Mouse (Mus musculus): ENCODE measurements at regions not wholly inside any gene's neighbourhood (a gene's known extent, or its start where the extent isn't known, plus 50 kb on each side); places are given as distances from the start of the nearest gene placed in this dataset.

DNA sequence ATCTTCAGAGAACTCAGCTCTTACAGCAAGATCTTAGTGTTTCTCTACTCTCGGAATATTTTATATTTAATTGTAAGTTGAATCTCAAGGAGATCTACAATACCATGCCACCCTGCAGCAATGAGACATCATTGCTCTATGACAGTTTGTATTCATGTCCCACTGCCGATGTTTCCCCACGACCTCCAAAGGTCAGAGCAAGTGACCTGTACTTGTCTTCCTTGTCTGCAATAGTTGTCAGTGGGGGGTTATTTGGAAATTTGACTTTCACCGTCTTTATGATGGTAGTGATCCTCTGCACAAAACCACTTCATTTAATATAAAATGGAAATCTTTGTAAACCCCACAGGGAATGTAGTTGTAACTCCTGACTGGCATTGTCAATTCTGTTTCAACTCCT lies 992.0 kb downstream of the Car8 start:
- TF ChIP-seq CTCF (IDR thresholded peaks at IDR 0.05) (no peak), EP300 (IDR thresholded peaks at IDR 0.05) (no peak)

All from lung, postnatal 0 days (tissue).